Mouse (Mus musculus) urinary bladder, postnatal 36 days (tissue): Measurements from ENCODE around the gene Hgd.

Experiments
- DNase-seq, 2 experiments: peaks; one replicate each; pipeline ENCODE4 v3.0.0; 2022; ENCODE audit warnings: low spot score in 2 of 2, mixed read lengths in 1 of 2

Gene Hgd

GRCm38 (mm10) chr16:37670666-37671283, 90.8 kb downstream of the Hgd start:
- DNase-seq = no peak

- no peak for DNase-seq
These were observed 95.4 kb downstream of the Hgd start for GRCm38 (mm10) chr16:37675326-37675725.

DNA sequence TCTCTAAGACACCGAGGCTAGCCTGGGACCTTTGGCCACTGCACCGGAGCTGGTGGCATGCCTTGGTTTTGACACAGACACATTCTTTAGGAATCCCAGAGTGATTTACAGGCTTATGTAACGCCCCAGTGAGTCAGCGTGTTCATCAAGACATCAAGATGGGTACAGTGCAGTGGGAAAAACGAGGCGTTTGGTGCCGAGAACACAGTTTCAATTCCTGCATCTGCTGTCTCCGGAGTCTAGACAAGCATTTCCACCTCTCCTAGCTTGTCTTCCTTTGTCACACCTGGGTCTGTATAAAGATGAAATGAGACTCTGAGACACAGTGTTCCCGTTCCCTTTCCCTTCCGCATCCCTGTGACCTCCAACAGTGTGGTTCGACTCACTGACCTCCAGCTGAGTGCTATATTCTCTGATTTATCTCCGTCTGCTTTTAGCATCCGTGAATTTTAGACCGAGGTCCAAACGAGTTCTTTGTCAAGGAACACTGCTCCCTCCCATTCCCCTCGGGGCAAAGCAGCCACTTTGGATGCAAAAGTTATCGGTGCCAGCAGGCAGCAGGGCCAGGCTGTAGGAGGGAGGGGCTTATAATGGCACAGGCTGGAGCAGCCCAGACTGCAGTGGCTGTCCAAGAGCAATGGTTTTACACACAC, 96.2 kb downstream of the Hgd start:
- no peak for DNase-seq

DNA sequence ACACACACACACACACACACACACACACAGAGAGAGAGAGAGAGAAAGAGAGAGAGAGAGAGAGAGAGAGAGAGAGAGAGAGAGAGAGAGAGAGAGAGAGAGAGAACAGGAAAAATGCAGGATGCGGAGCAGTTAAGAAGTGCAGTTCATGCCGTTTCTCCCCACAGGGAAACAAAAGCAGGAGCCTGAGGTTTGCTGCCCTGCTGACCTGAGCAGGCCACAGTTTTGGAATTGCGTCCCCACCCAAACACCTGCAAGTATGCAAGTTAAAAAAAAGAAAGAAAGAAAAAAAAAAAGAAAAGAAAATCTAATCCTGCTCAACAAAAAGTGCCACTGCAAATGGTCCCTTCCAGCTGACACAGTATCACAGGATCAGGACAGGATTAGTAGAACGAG, 96.7 kb downstream of the Hgd start:
- no peak for DNase-seq

DNA sequence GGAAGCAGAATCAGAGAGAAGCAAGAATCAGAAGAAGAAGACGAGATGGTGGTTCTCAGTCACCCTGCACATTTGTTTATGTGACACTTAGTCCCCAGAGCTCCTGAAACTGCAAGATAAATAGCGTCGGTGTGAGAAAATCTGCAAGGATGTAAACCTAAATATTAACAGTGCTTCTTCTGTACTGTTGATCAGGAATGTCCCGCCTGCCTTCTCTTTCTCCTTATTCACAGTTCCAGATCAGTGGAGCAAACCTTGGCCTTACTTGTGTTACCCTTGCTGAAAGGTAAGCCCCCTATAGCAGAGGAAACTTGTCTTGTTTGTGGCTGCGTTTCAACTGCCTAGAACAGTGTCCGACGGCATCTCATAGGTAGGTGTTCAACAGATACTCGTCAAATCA, 97.6 kb downstream of the Hgd start:
- no peak for DNase-seq

DNA sequence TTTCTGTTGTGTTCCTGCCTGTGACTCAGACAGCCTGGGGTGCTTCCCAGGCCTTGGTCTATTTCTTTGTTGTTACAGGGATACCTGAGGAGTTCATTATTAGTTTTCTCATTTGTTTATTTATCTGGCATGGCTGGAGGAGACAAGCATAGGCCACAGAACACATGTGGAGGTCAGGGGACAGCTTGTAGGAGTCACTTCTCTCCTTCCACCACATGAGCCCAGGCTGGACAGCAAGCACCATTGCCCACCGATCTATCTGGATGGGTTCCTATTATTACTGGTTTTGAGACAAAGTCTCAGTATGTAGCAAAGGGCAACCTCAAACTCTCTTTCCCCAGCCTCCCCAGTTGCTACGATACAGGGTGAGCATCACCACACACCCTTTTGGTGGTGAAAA, 100.3 kb downstream of the Hgd start:
- DNase-seq = no peak

DNA sequence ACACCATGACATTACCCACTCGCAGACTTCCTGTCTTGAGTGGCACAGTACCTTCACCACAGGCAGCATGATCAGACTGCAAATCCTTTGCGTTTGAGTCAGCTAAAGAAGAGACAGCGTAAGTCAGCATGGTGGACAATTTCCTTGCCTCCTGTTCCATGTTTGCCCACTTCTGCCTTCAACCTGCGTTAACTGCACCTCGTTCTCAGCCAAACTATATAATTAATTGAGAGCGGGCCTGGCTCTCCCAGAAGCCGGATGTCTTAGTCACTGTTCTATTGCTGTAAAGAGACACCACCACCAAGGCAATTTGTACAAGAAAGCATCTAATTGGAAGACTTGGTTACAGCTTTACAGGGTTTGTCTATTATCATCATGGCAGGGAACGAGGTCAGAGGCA, 100.9 kb downstream of the Hgd start:
- no peak for DNase-seq
